Mouse (Mus musculus): Measurements from ENCODE around the gene Kpna2. TPM values are rescaled to one million over a fixed set of nuclear protein-coding genes. Genes with fewer than 3 reads are reported as not detected.
"Not testable (repeated sequence)": the region's sequence is repeated elsewhere in the genome, so short reads cannot be mapped to it uniquely, and the experiment has no call there.

Kpna2 gene
- polyA plus RNA-seq, 1 experiment from 2014 or later: 481 TPM

DNA sequence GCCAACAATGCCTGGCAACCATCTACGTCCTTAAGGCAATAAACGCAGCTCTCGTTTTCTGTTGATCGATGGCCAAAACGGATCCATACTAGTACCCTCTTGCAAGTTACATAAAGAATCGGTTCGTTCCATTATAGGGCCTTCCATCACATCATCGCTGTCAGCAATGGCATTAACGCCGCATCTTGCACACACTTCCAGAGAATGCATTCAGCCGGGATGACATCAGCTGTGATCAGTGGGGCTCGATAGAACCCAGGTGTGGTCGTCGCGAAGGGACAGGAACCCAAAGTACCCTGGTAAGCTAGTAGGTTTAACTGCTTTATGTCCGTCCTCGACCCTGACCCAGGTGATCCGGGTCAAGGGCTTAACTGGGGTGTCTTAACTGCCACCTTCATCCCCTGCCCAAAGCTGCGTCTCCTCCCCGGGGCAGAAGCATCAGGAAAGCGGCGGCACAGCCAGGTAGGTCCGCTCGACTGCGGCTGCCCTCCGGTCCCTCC is 640 bp downstream of the Kpna2 start:
- Histone ChIP-seq H3K4me2 (peak overlapping the region; percentile 72), H3K4me3 (peak overlapping the region; percentile 99), H3K9ac (peak overlapping the region; percentile 95), H3K4me1 (peaks cover 43% of the 10 kb centered on the region), H3K27me3 (no peaks in the 10 kb centered on the region), H3K9me3 (replicated peaks) (no peaks in the 10 kb centered on the region), H3K27ac (peak overlapping the region; percentile 81), H3K36me3 (ENCODE audit: poor library complexity, severe bottlenecking) (peaks cover 33% of the 10 kb centered on the region)
- ATAC-seq: peak; percentile 44
- under 1% methylated on average over 26 of the region's 26 CpGs for WGBS

DNA sequence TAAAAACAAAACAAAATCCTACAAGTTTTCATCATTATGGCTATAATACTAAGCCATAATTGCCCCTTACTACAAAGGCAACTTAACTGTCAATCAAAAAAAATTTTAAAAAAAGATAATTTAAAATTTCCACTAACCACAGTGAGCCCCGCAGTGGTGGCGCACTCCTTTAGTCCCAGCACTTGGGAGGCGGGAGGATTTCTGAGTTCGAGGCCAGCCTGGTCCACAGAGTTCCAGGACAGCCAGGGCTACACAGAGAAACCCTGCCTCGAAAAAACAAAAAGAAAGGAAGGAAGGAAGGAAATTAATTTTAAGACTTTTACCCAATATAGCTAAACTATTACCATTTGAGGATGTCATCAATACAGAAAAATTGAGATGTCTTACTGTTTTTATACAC is 1.4 kb downstream of the Kpna2 start:
- WGBS: 13% methylated on average over 5 of the region's 5 CpGs
- peak overlapping the region; percentile 95 for H3K9ac ChIP-seq
- ATAC-seq: no peak
- peaks cover 39% of the 10 kb centered on the region for H3K36me3 ChIP-seq (ENCODE audit: poor library complexity, severe bottlenecking)
- no peaks in the 10 kb centered on the region for H3K27me3 ChIP-seq
- H3K27ac ChIP-seq: peak overlapping the region; percentile 81; the same call in 1 of the 2 replicates
- peak overlapping the region; percentile 72 for H3K4me2 ChIP-seq
- H3K9me3 ChIP-seq (replicated peaks): no peaks in the 10 kb centered on the region
- H3K4me3 ChIP-seq: peak overlapping the region; percentile 99
- H3K4me1 ChIP-seq: peaks cover 43% of the 10 kb centered on the region

GRCm38 (mm10) chr11:106996492-106996891 is 2.8 kb downstream of the Kpna2 start:
- 95% methylated on average over 7 of the region's 7 CpGs for WGBS
- Histone ChIP-seq H3K4me1 (peaks cover 36% of the 10 kb centered on the region), H3K4me2 (peak overlapping the region; percentile 72), H3K36me3 (ENCODE audit: poor library complexity, severe bottlenecking) (peaks cover 49% of the 10 kb centered on the region), H3K9ac (peak overlapping the region; percentile 95; the same call in 1 of the 2 replicates), H3K4me3 (peak overlapping the region; percentile 99; the same call in 1 of the 2 replicates)
- H3K27me3 ChIP-seq; ATAC-seq; H3K27ac ChIP-seq; H3K9me3 ChIP-seq (replicated peaks): not testable (repeated sequence)

DNA sequence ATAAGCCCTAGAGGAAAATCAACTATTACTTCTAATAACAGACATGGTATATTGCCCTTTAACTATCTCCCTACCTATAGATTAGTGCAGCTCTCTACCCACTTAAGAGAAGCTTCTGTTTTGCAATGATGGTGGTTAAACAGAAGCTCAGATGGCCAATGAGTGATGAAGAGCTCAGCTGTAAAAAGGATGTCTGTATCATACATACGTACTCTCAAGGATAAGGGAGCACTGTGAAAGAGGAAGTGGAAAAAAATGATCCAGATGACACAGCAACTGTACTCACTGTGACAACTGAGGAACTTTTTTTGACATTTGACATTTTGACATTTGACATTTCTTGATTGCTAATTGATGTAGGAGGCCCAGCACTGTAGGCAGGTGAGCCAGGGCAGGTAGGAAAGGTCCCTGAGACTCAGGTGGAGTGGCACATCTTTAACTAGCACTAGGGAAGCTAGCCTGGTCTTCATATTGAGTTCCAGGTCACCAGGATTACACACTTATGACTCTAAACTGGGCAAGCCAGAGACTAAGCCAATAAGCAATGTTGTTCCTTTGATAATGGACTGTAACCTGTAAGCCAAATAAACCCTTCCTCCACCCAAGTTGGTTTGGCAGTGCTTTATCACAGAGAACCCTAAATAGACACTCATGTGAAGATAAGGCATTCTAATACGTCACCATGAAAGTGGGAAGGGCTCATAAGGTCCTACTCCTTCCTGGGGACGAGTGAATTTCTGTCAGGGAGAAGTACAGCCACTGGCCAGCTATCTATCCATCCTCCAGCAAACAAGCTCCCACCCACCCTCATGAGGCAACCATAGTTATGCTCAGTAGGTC is 4.9 kb downstream of the Kpna2 start:
- no peak overlapping the region for H3K27ac ChIP-seq
- WGBS: 80% methylated on average over 3 of the region's 3 CpGs
- no peak overlapping the region for H3K9ac ChIP-seq
- H3K4me1 ChIP-seq: peaks cover 36% of the 10 kb centered on the region
- H3K4me3 ChIP-seq: no peak overlapping the region
- no peaks in the 10 kb centered on the region for H3K9me3 ChIP-seq (replicated peaks)
- no peak overlapping the region for H3K4me2 ChIP-seq
- H3K27me3 ChIP-seq: no peaks in the 10 kb centered on the region
- H3K36me3 ChIP-seq (ENCODE audit: poor library complexity, severe bottlenecking): peaks cover 70% of the 10 kb centered on the region
- no peak for ATAC-seq

GRCm38 (mm10) chr11:106987384-106987783 is 12.0 kb downstream of the Kpna2 start:
- 89% methylated on average over 2 of the region's 2 CpGs for whole genome bisulfite sequencing
- H3K36me3 ChIP-seq (ENCODE audit: poor library complexity, severe bottlenecking): peaks cover 52% of the 10 kb centered on the region
- no peaks in the 10 kb centered on the region for H3K9me3 ChIP-seq (replicated peaks)
- H3K4me3 ChIP-seq: no peak overlapping the region
- no peak overlapping the region for H3K9ac ChIP-seq
- H3K4me2 ChIP-seq: no peak overlapping the region
- no peaks in the 10 kb centered on the region for H3K27me3 ChIP-seq
- no peak for ATAC-seq
- H3K27ac ChIP-seq: 0 out of 2 replicates have a peak overlapping the region, but pooled peaks have one; percentile 10
- H3K4me1 ChIP-seq: no peaks in the 10 kb centered on the region

DNA sequence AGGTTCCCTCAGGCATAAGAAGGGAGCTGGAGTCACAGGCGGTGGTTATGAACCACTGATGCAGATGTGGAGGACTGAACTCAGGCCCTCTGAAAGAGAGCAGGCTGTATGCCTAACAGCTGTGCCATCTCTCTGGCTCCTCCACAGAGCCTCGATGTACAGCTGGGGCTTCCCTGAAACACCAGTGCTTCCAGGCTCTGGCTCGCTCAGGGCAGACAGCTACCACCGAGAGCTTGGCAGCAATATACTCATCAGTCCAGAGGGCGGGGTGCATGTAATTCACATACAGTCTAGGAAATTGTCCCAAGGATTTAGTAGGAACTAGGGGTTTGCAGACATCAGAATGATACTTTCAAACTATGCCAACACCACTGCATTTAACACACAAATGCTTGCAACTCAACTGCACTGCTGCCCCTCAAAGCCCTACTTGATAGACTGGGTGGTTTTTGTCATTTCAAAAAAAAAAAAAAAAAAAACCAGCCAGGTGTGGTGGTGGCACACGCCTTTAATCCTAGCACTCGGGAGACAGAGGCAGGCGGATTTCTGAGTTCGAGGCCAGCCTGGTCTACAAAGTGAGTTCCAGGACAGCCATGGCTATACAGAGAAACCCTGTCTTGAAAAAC is 13.2 kb downstream of the Kpna2 start:
- ATAC-seq; H3K4me2 ChIP-seq; H3K27me3 ChIP-seq; H3K4me3 ChIP-seq; H3K9me3 ChIP-seq (replicated peaks); H3K9ac ChIP-seq; H3K4me1 ChIP-seq; H3K27ac ChIP-seq: not testable (repeated sequence)
- 87% methylated on average over 9 of the region's 9 CpGs for WGBS
- peaks cover 42% of the 10 kb centered on the region for H3K36me3 ChIP-seq (ENCODE audit: poor library complexity, severe bottlenecking)

GRCm38 (mm10) chr11:106982351-106982750 is 17.0 kb downstream of the Kpna2 start:
- H3K4me2 ChIP-seq: no peak overlapping the region
- 64% methylated on average over 5 of the region's 5 CpGs for WGBS
- H3K9ac ChIP-seq: no peak overlapping the region
- H3K4me1 ChIP-seq: no peaks in the 10 kb centered on the region
- no peaks in the 10 kb centered on the region for H3K9me3 ChIP-seq (replicated peaks)
- ATAC-seq: no peak
- no peak overlapping the region for H3K4me3 ChIP-seq
- H3K27ac ChIP-seq: no peak overlapping the region
- peaks cover 8% of the 10 kb centered on the region for H3K36me3 ChIP-seq (ENCODE audit: poor library complexity, severe bottlenecking)
- no peaks in the 10 kb centered on the region for H3K27me3 ChIP-seq

DNA sequence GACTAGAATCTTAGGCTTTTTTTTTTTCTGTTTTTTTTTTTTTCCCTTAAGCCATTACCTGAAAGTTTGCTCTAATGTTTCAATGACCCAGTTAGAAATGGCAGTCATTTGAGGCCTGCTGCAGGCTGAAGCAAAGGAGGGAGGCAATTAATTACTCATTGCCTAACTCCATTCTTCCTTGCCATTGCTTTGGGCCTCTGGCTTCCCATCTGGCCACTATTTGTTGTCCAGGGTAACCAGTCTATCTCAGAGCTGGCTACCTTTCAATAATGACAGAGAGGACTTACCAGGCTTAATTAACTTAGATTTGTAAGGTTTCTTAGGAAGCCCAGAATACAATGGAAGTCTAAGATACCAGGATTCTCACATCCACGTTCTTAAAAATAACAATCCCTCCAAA is 17.6 kb downstream of the Kpna2 start:
- Histone ChIP-seq H3K27me3 (no peaks in the 10 kb centered on the region), H3K9me3 (replicated peaks) (no peaks in the 10 kb centered on the region), H3K36me3 (ENCODE audit: poor library complexity, severe bottlenecking) (0 out of 2 replicates have a peak, but pooled peaks cover 4% of the 10 kb centered on the region), H3K4me2 (no peak overlapping the region), H3K27ac (no peak overlapping the region), H3K9ac (no peak overlapping the region), H3K4me1 (no peaks in the 10 kb centered on the region), H3K4me3 (no peak overlapping the region)
- WGBS: 5% methylated on average over 1 of the region's 1 CpGs
- ATAC-seq: no peak

DNA sequence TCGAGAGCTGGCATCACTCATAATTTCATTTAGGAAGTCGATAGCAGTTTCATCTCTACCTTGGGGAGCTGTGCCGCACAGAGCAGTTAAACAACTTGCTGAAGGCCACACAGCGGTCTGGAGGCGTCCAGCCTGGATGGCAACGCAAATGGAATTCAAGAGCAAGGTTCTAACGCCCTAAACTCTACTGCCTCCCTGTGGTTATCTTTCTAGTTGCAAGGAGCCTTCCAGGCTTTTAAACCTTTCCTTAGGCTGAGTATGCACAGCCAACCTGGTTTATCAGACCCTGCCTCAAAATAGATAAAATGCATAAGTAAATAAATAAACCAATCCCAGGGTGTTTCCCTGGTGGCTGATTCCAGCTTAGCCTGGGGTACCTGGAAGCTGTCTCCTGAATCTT is 18.9 kb downstream of the Kpna2 start:
- Histone ChIP-seq H3K9ac (no peak overlapping the region), H3K27me3 (no peaks in the 10 kb centered on the region), H3K4me2 (no peak overlapping the region), H3K36me3 (ENCODE audit: poor library complexity, severe bottlenecking) (no peaks in the 10 kb centered on the region), H3K4me3 (no peak overlapping the region), H3K9me3 (replicated peaks) (no peaks in the 10 kb centered on the region), H3K4me1 (no peaks in the 10 kb centered on the region), H3K27ac (no peak overlapping the region)
- no peak for ATAC-seq
- 20% methylated on average over 7 of the region's 7 CpGs for WGBS

- H3K36me3 ChIP-seq (ENCODE audit: poor library complexity, severe bottlenecking): no peaks in the 10 kb centered on the region
- H3K9me3 ChIP-seq (replicated peaks): no peaks in the 10 kb centered on the region
- no peaks in the 10 kb centered on the region for H3K27me3 ChIP-seq
- ATAC-seq: no peak
- WGBS: 89% methylated on average over 8 of the region's 8 CpGs
- H3K4me1 ChIP-seq: no peaks in the 10 kb centered on the region
- H3K4me3 ChIP-seq: no peak overlapping the region
- no peak overlapping the region for H3K27ac ChIP-seq
- H3K4me2 ChIP-seq: no peak overlapping the region
- H3K9ac ChIP-seq: no peak overlapping the region
Measured at GRCm38 (mm10) chr11:106976194-106976593, 23.1 kb downstream of the Kpna2 start.

- Histone ChIP-seq H3K9ac (no peak overlapping the region), H3K9me3 (replicated peaks) (no peaks in the 10 kb centered on the region), H3K4me2 (no peak overlapping the region), H3K27ac (no peak overlapping the region), H3K27me3 (no peaks in the 10 kb centered on the region), H3K4me3 (no peak overlapping the region), H3K4me1 (no peaks in the 10 kb centered on the region), H3K36me3 (ENCODE audit: poor library complexity, severe bottlenecking) (no peaks in the 10 kb centered on the region)
- 81% methylated on average over 8 of the region's 8 CpGs for WGBS
- ATAC-seq: no peak
Measured at GRCm38 (mm10) chr11:106975419-106976177, 23.7 kb downstream of the Kpna2 start.

- H3K4me1 ChIP-seq: no peaks in the 10 kb centered on the region
Measured at GRCm38 (mm10) chr11:106974440-106974839, 24.9 kb downstream of the Kpna2 start.

More at GRCm38 (mm10) chr11:106974440-106974839, 24.9 kb downstream of the Kpna2 start:
- Histone ChIP-seq H3K36me3 (ENCODE audit: poor library complexity, severe bottlenecking) (no peaks in the 10 kb centered on the region), H3K27ac (no peak overlapping the region), H3K27me3 (no peaks in the 10 kb centered on the region), H3K4me3 (no peak overlapping the region), H3K9me3 (replicated peaks) (no peaks in the 10 kb centered on the region), H3K9ac (no peak overlapping the region), H3K4me2 (no peak overlapping the region)
- 87% methylated on average over 2 of the region's 2 CpGs for whole genome bisulfite sequencing
- ATAC-seq: no peak
